Mouse (Mus musculus) testis, adult 2 months (tissue): Measurements from ENCODE around the gene Wfdc21. TPM values are rescaled to one million over a fixed set of nuclear protein-coding genes. Genes with fewer than 3 reads are reported as not detected.

Experiments
- H3K27ac ChIP-seq: fragments of 200-500 bp; 2 replicates; pipeline ENCODE4 v1.5.1; 2012; ENCODE audit warnings: low read depth, low read length; ENCODE audit not compliant: control insufficient read depth, insufficient read depth
- H3K27me3 ChIP-seq: fragments of 200-500 bp; 2 replicates; pipeline ENCODE4 v1.6.1; 2012; ENCODE audit warnings: mild to moderate bottlenecking, low read length, moderate library complexity; ENCODE audit not compliant: control insufficient read depth, insufficient read depth
- H3K36me3 ChIP-seq: fragments of 200-500 bp; 2 replicates; pipeline ENCODE4 v1.6.1; 2012; ENCODE audit warnings: mild to moderate bottlenecking, low read length; ENCODE audit not compliant: control insufficient read depth, insufficient read depth
- H3K4me1 ChIP-seq: fragments of 200-500 bp; 2 replicates; pipeline ENCODE4 v1.6.1; 2012; ENCODE audit warnings: low read length; ENCODE audit not compliant: control insufficient read depth, insufficient read depth
- H3K4me3 ChIP-seq: fragments of 200-500 bp; 2 replicates; pipeline ENCODE4 v1.5.1; 2012; ENCODE audit warnings: low read depth, mild to moderate bottlenecking, low read length, moderate library complexity, mixed read lengths; ENCODE audit not compliant: control insufficient read depth
- CTCF ChIP-seq: fragments of 200-500 bp; IDR thresholded peaks from 2 replicates; pipeline ENCODE4 v1.5.1; 2012; ENCODE audit warnings: low read depth, mild to moderate bottlenecking, inconsistent platforms, low read length, moderate library complexity; ENCODE audit not compliant: control insufficient read depth, insufficient read depth, insufficient replicate concordance
- POLR2A ChIP-seq: fragments of 200-500 bp; IDR thresholded peaks from 2 replicates; pipeline ENCODE4 v1.6.1; 2012; ENCODE audit warnings: low read depth, mild to moderate bottlenecking, inconsistent platforms, low read length, moderate library complexity; ENCODE audit not compliant: control insufficient read depth
- polyA plus RNA-seq: library from polyadenylated mRNA; depleted of rRNA; stranded (reverse); fragments of >200 nt; gene quantifications from 2 replicates; pipeline ENCODE4 v1.2.3, GENCODE M21; 2012

The Wfdc21 gene
- polyA plus RNA-seq, 1 experiment = 0.36 TPM

DNA sequence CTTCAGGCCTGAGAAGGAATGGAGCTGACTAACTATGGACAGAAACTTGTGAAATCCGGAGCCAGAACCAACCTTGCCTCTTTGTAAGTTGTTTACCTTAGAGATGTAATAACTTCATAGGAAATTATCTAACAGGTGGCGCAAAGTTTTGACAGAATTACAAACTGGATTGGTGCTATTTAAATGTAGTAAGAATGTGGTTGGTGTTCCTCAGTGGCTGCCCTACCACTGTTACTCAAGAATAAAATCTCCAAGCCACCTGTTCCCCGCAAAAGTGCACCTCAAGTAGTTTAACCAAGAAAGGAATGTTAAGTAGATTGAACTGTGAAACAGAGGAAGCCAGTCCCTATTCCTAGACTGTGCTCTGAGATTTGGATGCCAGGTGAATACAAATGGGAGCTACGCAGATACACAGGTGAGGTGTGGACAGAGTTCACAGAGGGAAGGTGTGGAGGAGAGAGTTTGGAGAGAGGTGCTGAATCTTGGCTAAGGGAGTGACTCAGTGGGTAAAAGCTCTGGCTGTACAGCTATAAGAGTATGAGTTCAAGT is 6.2 kb upstream of the Wfdc21 start:
- no peak for TF ChIP-seq CTCF
- TF ChIP-seq POLR2A = no peak
- H3K4me3 ChIP-seq = no peak overlapping the region
- H3K27me3 ChIP-seq = no peaks in the 10 kb centered on the region
- H3K4me1 ChIP-seq = no peaks in the 10 kb centered on the region; the same call in 1 of the 2 replicates
- H3K27ac ChIP-seq = no peak overlapping the region
- H3K36me3 ChIP-seq = no peaks in the 10 kb centered on the region

DNA sequence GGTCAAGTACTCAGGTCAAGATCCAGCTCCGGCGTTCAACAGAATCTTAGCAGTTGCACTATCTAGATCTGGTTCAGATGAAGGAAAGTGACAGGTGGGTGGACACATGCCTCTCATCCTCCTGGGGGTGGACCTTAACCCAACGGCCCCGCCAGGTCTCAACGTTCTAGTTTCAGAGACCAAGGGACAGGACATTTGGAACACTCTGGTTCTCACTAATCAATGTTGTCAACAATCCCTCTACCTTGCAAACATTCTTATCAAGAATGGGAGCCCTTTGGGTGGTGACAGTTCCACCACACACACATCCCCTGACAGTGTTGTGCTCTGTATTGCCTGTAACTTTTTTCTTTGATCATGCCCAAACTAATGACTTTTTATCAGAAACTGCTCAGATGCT is 4.9 kb upstream of the Wfdc21 start:
- no peaks in the 10 kb centered on the region; the same call in 1 of the 2 replicates for H3K4me1 ChIP-seq
- TF ChIP-seq CTCF = no peak
- no peak for TF ChIP-seq POLR2A
- no peaks in the 10 kb centered on the region for H3K36me3 ChIP-seq
- H3K4me3 ChIP-seq = no peak overlapping the region
- H3K27me3 ChIP-seq = no peaks in the 10 kb centered on the region
- H3K27ac ChIP-seq = no peak overlapping the region

- Histone ChIP-seq H3K4me3 (no peak overlapping the region), H3K27me3 (no peaks in the 10 kb centered on the region), H3K36me3 (no peaks in the 10 kb centered on the region), H3K4me1 (no peaks in the 10 kb centered on the region; the same call in 1 of the 2 replicates), H3K27ac (no peak overlapping the region)
- no peak for TF ChIP-seq CTCF
- no peak for TF ChIP-seq POLR2A
Observed at GRCm38 (mm10) chr11:83742731-83743355, 3.9 kb upstream of the Wfdc21 start.

DNA sequence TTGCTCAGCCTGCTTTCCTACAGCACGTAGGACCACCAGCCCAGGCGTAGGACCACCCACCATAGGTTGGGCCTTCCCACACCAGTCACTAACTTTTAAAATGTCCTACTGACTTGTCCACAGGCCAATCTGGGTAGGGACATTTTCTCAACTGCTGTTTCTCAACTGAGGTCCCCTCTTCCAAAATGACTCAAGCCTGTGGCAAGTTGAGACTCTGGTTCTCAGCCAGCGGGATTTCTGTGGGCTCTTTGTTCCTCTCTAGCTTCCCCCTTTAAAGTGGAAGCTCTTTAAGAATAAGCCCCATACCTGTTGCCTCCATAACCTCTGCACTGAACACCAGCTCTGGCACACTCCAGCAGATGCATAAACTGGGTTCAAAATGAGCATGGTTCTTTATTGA is 3.2 kb upstream of the Wfdc21 start:
- H3K27me3 ChIP-seq = no peaks in the 10 kb centered on the region
- no peak overlapping the region for H3K4me3 ChIP-seq
- H3K4me1 ChIP-seq = no peaks in the 10 kb centered on the region; the same call in 1 of the 2 replicates
- no peak overlapping the region for H3K27ac ChIP-seq
- no peak for TF ChIP-seq CTCF
- TF ChIP-seq POLR2A = no peak
- H3K36me3 ChIP-seq = no peaks in the 10 kb centered on the region

DNA sequence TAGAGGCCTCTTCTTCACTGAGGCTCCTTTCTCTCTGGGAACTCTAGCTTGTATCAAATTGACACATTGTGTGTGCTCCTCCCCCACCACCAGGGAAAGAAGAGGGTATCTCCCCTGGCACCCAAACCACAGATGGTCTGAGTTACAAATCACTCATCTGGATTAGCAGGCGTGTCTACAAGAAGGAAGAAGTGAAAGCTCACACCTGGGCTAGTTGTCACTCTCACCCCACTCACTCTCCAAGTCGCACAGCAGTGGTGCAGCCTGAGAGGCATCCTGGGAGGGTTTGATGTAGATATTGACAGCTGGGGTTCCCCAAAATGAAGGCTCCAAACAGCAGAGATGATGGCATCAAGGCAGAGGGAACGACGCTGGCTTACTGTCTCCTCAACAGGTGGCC is 588 bp upstream of the Wfdc21 start:
- TF ChIP-seq POLR2A (no peak), CTCF (no peak)
- H3K36me3 ChIP-seq = no peaks in the 10 kb centered on the region
- H3K27me3 ChIP-seq = no peaks in the 10 kb centered on the region
- H3K27ac ChIP-seq = no peak overlapping the region
- no peak overlapping the region for H3K4me3 ChIP-seq
- no peaks in the 10 kb centered on the region; the same call in 1 of the 2 replicates for H3K4me1 ChIP-seq

DNA sequence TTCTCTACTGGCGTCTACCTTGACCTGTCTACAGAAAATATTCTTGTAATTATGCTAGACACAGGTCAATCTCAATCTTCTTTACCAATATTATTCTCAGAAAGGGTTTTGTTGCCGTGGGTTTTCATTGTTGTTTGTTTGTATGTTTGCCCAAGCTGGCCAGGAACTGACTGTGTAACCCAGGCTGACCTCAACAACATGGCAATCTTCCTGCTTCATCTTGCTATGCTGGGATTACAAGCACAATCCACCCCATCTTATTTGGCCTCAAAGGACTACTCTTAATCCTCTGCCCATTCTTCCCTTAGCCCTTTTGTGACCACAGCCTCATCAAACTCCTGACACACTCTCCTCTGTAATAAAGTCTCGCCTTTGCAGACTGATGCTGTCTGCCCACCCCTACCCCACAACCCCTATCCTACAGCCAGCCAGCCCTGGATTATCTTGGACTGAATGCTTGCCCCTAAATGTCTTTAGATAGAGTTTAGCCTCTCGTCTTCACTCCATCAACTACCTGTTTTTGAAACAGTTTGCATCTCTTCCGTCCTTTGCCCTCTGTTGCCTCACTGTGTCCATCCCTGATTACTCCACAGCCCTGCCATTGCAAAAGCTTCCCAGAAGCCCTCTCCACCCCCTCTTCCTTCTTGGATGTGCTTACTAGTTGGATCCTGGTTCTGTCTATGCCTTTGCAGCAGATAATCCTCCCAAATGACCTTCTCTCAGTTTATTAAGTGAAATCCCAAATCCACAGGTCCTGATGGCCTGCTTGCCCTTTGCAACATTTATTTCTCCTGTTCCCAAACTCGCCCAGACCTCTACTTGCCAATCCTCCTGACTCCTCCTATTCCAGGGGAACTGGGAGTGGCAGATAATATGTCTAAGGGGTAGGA is 881 bp downstream of the Wfdc21 start:
- Histone ChIP-seq H3K27ac (no peak overlapping the region), H3K27me3 (no peaks in the 10 kb centered on the region), H3K4me3 (no peak overlapping the region), H3K36me3 (no peaks in the 10 kb centered on the region), H3K4me1 (no peaks in the 10 kb centered on the region; the same call in 1 of the 2 replicates)
- TF ChIP-seq POLR2A (no peak), CTCF (no peak)

GRCm38 (mm10) chr11:83753581-83754181 is 6.9 kb downstream of the Wfdc21 start, which contains the start of gene Heatr6:
Gene Heatr6 (plus strand): TSS chr11:83753696.
- TF ChIP-seq POLR2A (peak; percentile 69), CTCF (no peak)
- peak within 1 kb of the TSS; percentile 96 for H3K27ac ChIP-seq

More at GRCm38 (mm10) chr11:83753581-83754181, 6.9 kb downstream of the Wfdc21 start, which contains the start of gene Heatr6:
- H3K36me3 ChIP-seq = no peaks in the 10 kb centered on the region
- peaks cover 2% of the 10 kb centered on the region; the same call in 1 of the 2 replicates for H3K4me1 ChIP-seq
- peak within 1 kb of the TSS; percentile 97 for H3K4me3 ChIP-seq
- no peaks in the 10 kb centered on the region for H3K27me3 ChIP-seq
